Mouse (Mus musculus): ENCODE results near the gene Ccin. TPM values are rescaled to one million over a fixed set of nuclear protein-coding genes. Genes with fewer than 3 reads are reported as not detected.

Gene Ccin
- total RNA-seq, 1 experiment, result 0.80 TPM

GRCm38 (mm10) chr4:43971541-43972136 lies 11.6 kb upstream of the Ccin start:
- H3K4me3 ChIP-seq (ENCODE audit: insufficient read depth in 1 of 2, low read depth in 1 of 2, low read length in 2 of 2, poor library complexity in 1 of 2, severe bottlenecking in 1 of 2), result peak overlapping the region; percentile 27 to 47
- H3K9ac ChIP-seq (ENCODE audit: insufficient read depth, low read depth, low read length, poor library complexity, severe bottlenecking), result peak overlapping the region; percentile 36; the same call in 1 of the 2 replicates
- TF ChIP-seq ZC3H11A (IDR thresholded peaks at IDR 0.05; ENCODE audit: borderline replicate concordance, low read depth, low read length), result no peak
- TF ChIP-seq HCFC1 (IDR thresholded peaks at IDR 0.05; ENCODE audit: borderline replicate concordance, insufficient read depth, low read length), result no peak
- no peak for TF ChIP-seq ZNF384 (IDR thresholded peaks at IDR 0.05; ENCODE audit: low read depth, low read length)
- H3K4me1 ChIP-seq (ENCODE audit: control insufficient read depth in 2 of 2, insufficient read depth in 2 of 2, low read length in 2 of 2, poor library complexity in 1 of 2), result peaks cover 27 to 46% of the 10 kb centered on the region in 2 experiments
- DNase-seq (ENCODE audit: low read depth, low spot score), result no peak
- no peaks in the 10 kb centered on the region for H3K9me3 ChIP-seq (ENCODE audit: control insufficient read depth, insufficient read depth, low read depth, low read length)
- in situ Hi-C loops (cut with MboI; ENCODE audit: low sequenced_read_pairs in 2 of 2, unreplicated experiment in 2 of 2), result no loop called here
- H3K27ac ChIP-seq (ENCODE audit: insufficient read depth, low read depth, low read length, poor library complexity, severe bottlenecking), result peak overlapping the region; percentile 66
- peaks cover 5% of the 10 kb centered on the region; the same call in 1 of the 2 replicates for H3K36me3 ChIP-seq (ENCODE audit: control insufficient read depth, insufficient read depth, low read length, poor library complexity, severe bottlenecking)

- H3K4me1 ChIP-seq (ENCODE audit: control insufficient read depth in 2 of 2, insufficient read depth in 2 of 2, low read length in 2 of 2, poor library complexity in 1 of 2), result peaks cover 27 to 48% of the 10 kb centered on the region in 2 experiments
- H3K9ac ChIP-seq (ENCODE audit: insufficient read depth, low read depth, low read length, poor library complexity, severe bottlenecking), result peak overlapping the region; percentile 36; the same call in 1 of the 2 replicates
- in situ Hi-C loops (cut with MboI; ENCODE audit: low sequenced_read_pairs in 2 of 2, unreplicated experiment in 2 of 2), result no loop called here
- TF ChIP-seq ZC3H11A (IDR thresholded peaks at IDR 0.05; ENCODE audit: borderline replicate concordance, low read depth, low read length), result no peak
- no peak for TF ChIP-seq CHD2 (IDR thresholded peaks at IDR 0.05; ENCODE audit: low read depth, low read length)
- no peak for TF ChIP-seq HCFC1 (IDR thresholded peaks at IDR 0.05; ENCODE audit: borderline replicate concordance, insufficient read depth, low read length)
- no peak for TF ChIP-seq MAFK (IDR thresholded peaks at IDR 0.05; ENCODE audit: insufficient read depth, low read depth, low read length)
- TF ChIP-seq ZNF384 (IDR thresholded peaks at IDR 0.05; ENCODE audit: low read depth, low read length), result no peak
- H3K4me3 ChIP-seq (ENCODE audit: insufficient read depth in 1 of 2, low read depth in 1 of 2, low read length in 2 of 2, poor library complexity in 1 of 2, severe bottlenecking in 1 of 2), result peak overlapping the region; percentile 27 to 47
- peaks cover 5% of the 10 kb centered on the region; the same call in 1 of the 2 replicates for H3K36me3 ChIP-seq (ENCODE audit: control insufficient read depth, insufficient read depth, low read length, poor library complexity, severe bottlenecking)
- peak overlapping the region; percentile 66 for H3K27ac ChIP-seq (ENCODE audit: insufficient read depth, low read depth, low read length, poor library complexity, severe bottlenecking)
- H3K9me3 ChIP-seq (ENCODE audit: control insufficient read depth, insufficient read depth, low read depth, low read length), result no peaks in the 10 kb centered on the region
- DNase-seq (ENCODE audit: low read depth, low spot score), result peak; percentile 41
Observed at GRCm38 (mm10) chr4:43972137-43972591, 11.1 kb upstream of the Ccin start.

DNA sequence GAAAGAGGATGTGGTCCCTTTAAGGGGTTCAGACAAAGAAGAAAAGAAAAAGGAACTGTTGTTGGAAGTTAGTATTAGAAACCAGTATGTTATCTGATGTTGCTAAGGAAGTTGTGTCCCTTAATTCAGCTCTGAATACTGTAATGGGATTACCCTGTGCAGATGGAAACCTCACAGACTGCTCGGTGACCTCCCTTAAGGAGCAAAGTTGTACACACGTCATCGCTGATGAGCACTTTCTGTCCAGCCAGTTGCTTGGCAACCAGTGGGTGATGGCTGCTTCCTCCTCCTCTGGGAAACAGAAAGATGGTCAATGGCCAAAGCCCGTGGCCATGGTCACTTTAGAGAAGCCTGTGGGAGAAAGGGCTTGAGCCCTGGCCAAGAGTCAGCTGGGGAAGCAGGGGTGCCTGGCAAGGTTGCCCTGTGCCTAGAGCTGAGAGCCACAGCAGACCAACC lies 9.7 kb upstream of the Ccin start:
- TF ChIP-seq ZC3H11A (IDR thresholded peaks at IDR 0.05; ENCODE audit: borderline replicate concordance, low read depth, low read length) (no peak), HCFC1 (IDR thresholded peaks at IDR 0.05; ENCODE audit: borderline replicate concordance, insufficient read depth, low read length) (no peak), ZNF384 (IDR thresholded peaks at IDR 0.05; ENCODE audit: low read depth, low read length) (no peak), CHD2 (IDR thresholded peaks at IDR 0.05; ENCODE audit: low read depth, low read length) (no peak), MAFK (IDR thresholded peaks at IDR 0.05; ENCODE audit: insufficient read depth, low read depth, low read length) (no peak)
- Histone ChIP-seq H3K4me3 (ENCODE audit: insufficient read depth in 1 of 2, low read depth in 1 of 2, low read length in 2 of 2, poor library complexity in 1 of 2, severe bottlenecking in 1 of 2) (no peak overlapping the region), H3K4me1 (ENCODE audit: control insufficient read depth in 2 of 2, insufficient read depth in 2 of 2, low read length in 2 of 2, poor library complexity in 1 of 2) (peaks cover 30 to 44% of the 10 kb centered on the region in 2 experiments)

DNA sequence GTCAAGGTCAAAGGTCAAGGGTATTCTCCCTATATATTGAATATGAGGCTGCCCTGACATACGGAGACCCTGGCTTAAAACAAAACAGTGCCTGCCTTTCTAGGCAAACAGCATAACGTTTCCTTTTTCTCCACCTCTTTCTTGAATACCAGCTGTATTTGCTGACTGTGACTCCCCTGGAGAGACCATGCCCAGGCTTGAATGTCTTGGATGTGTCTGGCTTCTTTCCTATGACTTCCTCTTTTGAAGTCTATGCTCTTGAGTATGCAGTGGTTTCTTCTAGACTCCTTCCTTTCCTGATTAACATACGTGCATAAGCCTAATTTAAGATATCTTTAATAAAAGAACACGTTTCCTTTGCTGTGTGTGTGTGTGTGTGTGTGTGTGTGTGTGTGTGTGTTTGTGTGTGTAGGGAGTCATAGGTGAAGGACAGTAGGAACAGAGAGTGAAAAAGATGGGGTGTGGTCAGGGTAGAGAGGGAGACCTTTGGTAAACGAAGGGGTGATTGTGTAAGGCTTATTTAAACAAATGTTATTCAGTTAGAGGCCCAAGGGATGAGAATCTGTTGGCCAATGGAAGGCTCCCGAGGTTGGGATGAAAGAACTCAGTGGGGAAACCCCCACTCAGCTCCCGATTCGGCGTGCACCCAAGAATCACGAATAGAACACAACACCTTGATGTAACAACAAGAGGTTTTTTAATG lies 8.2 kb upstream of the Ccin start:
- Histone ChIP-seq H3K27ac (ENCODE audit: insufficient read depth, low read depth, low read length, poor library complexity, severe bottlenecking) (peak overlapping the region; percentile 85), H3K9ac (ENCODE audit: insufficient read depth, low read depth, low read length, poor library complexity, severe bottlenecking) (no peak overlapping the region), H3K36me3 (ENCODE audit: control insufficient read depth, insufficient read depth, low read length, poor library complexity, severe bottlenecking) (peaks cover 5% of the 10 kb centered on the region), H3K9me3 (ENCODE audit: control insufficient read depth, insufficient read depth, low read depth, low read length) (no peaks in the 10 kb centered on the region), H3K4me3 (ENCODE audit: insufficient read depth in 1 of 2, low read depth in 1 of 2, low read length in 2 of 2, poor library complexity in 1 of 2, severe bottlenecking in 1 of 2) (no peak overlapping the region), H3K4me1 (ENCODE audit: control insufficient read depth in 2 of 2, insufficient read depth in 2 of 2, low read length in 2 of 2, poor library complexity in 1 of 2) (peaks cover 28 to 42% of the 10 kb centered on the region in 2 experiments)
- no peak for DNase-seq (ENCODE audit: low read depth, low spot score)
- TF ChIP-seq MAFK (IDR thresholded peaks at IDR 0.05; ENCODE audit: insufficient read depth, low read depth, low read length) (0 out of 2 replicates have a peak, but pooled peaks have one; percentile 44), ZNF384 (IDR thresholded peaks at IDR 0.05; ENCODE audit: low read depth, low read length) (no peak), ZC3H11A (IDR thresholded peaks at IDR 0.05; ENCODE audit: borderline replicate concordance, low read depth, low read length) (no peak), HCFC1 (IDR thresholded peaks at IDR 0.05; ENCODE audit: borderline replicate concordance, insufficient read depth, low read length) (no peak), CHD2 (IDR thresholded peaks at IDR 0.05; ENCODE audit: low read depth, low read length) (no peak)
- in situ Hi-C loops (cut with MboI; ENCODE audit: low sequenced_read_pairs in 2 of 2, unreplicated experiment in 2 of 2), result no loop called here

More for the DNA sequence above, 9.7 kb upstream of the Ccin start:
- Histone ChIP-seq H3K9me3 (ENCODE audit: control insufficient read depth, insufficient read depth, low read depth, low read length) (no peaks in the 10 kb centered on the region), H3K27ac (ENCODE audit: insufficient read depth, low read depth, low read length, poor library complexity, severe bottlenecking) (peak overlapping the region; percentile 59; the same call in 1 of the 2 replicates), H3K9ac (ENCODE audit: insufficient read depth, low read depth, low read length, poor library complexity, severe bottlenecking) (no peak overlapping the region), H3K36me3 (ENCODE audit: control insufficient read depth, insufficient read depth, low read length, poor library complexity, severe bottlenecking) (peaks cover 5% of the 10 kb centered on the region)
- in situ Hi-C loops (cut with MboI; ENCODE audit: low sequenced_read_pairs in 2 of 2, unreplicated experiment in 2 of 2), result no loop called here
- DNase-seq (ENCODE audit: low read depth, low spot score), result no peak

Data from ES-E14 (cell line).